Mouse (Mus musculus): Measurements from ENCODE around the gene Cmtm5. TPM values are rescaled to one million over a fixed set of nuclear protein-coding genes. Genes with fewer than 3 reads are reported as not detected.

Cmtm5 gene
- total and polyA plus RNA-seq, 3 experiments: not detected

DNA sequence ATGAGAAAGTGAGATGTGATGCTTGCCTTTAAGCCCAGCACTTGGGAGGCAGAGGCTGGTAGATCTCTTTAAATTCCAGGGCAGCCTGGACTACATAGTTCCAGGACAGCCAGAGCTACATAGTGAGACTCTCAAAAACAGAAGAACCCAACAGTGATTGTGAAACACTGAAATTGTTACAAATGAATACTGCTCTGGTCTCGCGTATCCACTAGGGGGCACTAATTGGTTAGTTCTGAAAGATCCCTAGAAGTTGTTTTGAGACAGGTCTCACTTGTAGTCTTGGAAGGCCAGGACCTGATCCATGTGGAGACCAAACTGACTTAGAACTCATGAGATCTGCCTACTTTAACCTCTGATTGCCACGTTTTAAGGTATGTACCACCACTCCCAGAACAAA lies 35.7 kb upstream of the Cmtm5 start:
- ATAC-seq (ENCODE audit: extremely low read depth, insufficient number of reproducible peaks, low FRiP score, poor library complexity, severe bottlenecking) (no peak), DNase-seq (ENCODE audit: low spot score) (peak; percentile 52)
- peaks cover 27% of the 10 kb centered on the region for H3K4me1 ChIP-seq (ENCODE audit: insufficient read depth, low read depth, low read length)
- TF ChIP-seq POLR2AphosphoS5 (IDR thresholded peaks at IDR 0.05; ENCODE audit: insufficient replicate concordance, low read depth, low read length): no peak; the same call in 1 of the 2 replicates
- TF ChIP-seq CTCF (IDR thresholded peaks at IDR 0.05; ENCODE audit: low read depth, low read length): peak; percentile 57; the same call in 1 of the 2 replicates
- no peaks in the 10 kb centered on the region for H3K9me3 ChIP-seq (replicated peaks)
- peaks cover 45% of the 10 kb centered on the region for H3K36me3 ChIP-seq (replicated peaks)
- no peak overlapping the region for H3K4me3 ChIP-seq (ENCODE audit: low read depth, low read length)
- H3K27me3 ChIP-seq (ENCODE audit: insufficient read depth, low read length): peaks cover 3% of the 10 kb centered on the region; the same call in 1 of the 2 replicates

DNA sequence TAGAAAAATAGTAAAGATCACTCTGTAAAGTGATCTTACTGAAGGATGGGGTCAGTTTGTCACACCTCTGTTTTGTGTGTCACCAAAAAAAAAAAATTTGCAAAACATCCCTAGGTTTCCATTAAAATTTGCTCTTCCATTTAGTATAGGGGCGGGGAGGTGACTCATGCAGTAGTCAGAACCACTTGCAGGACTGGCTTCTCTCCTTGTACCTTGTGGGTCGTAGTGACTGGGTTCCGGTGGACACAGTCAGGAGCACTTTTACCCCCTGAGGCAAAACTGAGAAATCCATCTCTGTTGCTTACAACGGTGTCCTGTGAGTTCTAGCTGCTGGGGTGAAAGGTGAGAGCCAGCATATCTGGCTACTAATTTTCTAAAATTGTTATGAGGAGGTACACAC lies 32.4 kb upstream of the Cmtm5 start:
- Histone ChIP-seq H3K9me3 (replicated peaks) (no peaks in the 10 kb centered on the region), H3K27me3 (ENCODE audit: insufficient read depth, low read length) (peaks cover 26% of the 10 kb centered on the region), H3K36me3 (replicated peaks) (peaks cover 13% of the 10 kb centered on the region), H3K4me1 (ENCODE audit: insufficient read depth, low read depth, low read length) (peaks cover 5% of the 10 kb centered on the region), H3K4me3 (ENCODE audit: low read depth, low read length) (no peak overlapping the region)
- DNase-seq (ENCODE audit: low spot score): no peak
- ATAC-seq (ENCODE audit: extremely low read depth, insufficient number of reproducible peaks, low FRiP score, poor library complexity, severe bottlenecking): no peak
- TF ChIP-seq GATA2 (IDR thresholded peaks at IDR 0.05; ENCODE audit: borderline replicate concordance, low read depth, low read length): no peak
- no peak for TF ChIP-seq TAL1 (conservative IDR thresholded peaks at IDR 0.05; ENCODE audit: low read depth, low read length)
- TF ChIP-seq POLR2AphosphoS5 (IDR thresholded peaks at IDR 0.05; ENCODE audit: insufficient replicate concordance, low read depth, low read length): no peak
- no peak for TF ChIP-seq CTCF (IDR thresholded peaks at IDR 0.05; ENCODE audit: low read depth, low read length)
- TF ChIP-seq GATA1 (IDR thresholded peaks at IDR 0.05; ENCODE audit: borderline replicate concordance, low read length): no peak

DNA sequence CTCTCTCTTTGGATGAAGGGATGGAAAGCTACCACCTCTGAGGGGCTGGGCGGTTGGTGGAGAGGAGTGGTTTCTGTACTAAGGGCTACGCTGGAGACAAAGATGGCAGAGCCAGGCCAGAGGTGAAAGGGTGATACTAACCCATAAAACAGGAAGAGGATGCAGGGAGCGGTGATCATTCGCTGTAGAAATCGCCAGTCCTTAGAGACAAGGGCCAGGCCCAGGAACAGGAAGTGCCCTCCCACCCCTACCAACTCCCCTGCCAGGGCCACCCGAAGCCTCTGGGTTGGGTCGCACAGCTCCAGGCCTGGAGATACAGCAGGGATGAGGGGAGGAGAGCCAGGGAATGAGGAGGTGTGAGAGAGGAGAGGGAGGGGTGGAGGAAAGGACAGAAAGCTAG lies 27.4 kb upstream of the Cmtm5 start:
- peaks cover 62% of the 10 kb centered on the region for H3K27me3 ChIP-seq (ENCODE audit: insufficient read depth, low read length)
- DNase-seq (ENCODE audit: low spot score): no peak
- ATAC-seq (ENCODE audit: extremely low read depth, insufficient number of reproducible peaks, low FRiP score, poor library complexity, severe bottlenecking): no peak
- peaks cover 2% of the 10 kb centered on the region for H3K4me1 ChIP-seq (ENCODE audit: insufficient read depth, low read depth, low read length)
- H3K4me3 ChIP-seq (ENCODE audit: low read depth, low read length): no peak overlapping the region
- H3K36me3 ChIP-seq (replicated peaks): no peaks in the 10 kb centered on the region
- no peaks in the 10 kb centered on the region for H3K9me3 ChIP-seq (replicated peaks)
- no peak for TF ChIP-seq POLR2AphosphoS5 (IDR thresholded peaks at IDR 0.05; ENCODE audit: insufficient replicate concordance, low read depth, low read length)
- no peak for TF ChIP-seq CTCF (IDR thresholded peaks at IDR 0.05; ENCODE audit: low read depth, low read length)
- no peak for TF ChIP-seq TAL1 (conservative IDR thresholded peaks at IDR 0.05; ENCODE audit: low read depth, low read length)
- no peak for TF ChIP-seq GATA1 (IDR thresholded peaks at IDR 0.05; ENCODE audit: borderline replicate concordance, low read length)
- no peak for TF ChIP-seq GATA2 (IDR thresholded peaks at IDR 0.05; ENCODE audit: borderline replicate concordance, low read depth, low read length)

DNA sequence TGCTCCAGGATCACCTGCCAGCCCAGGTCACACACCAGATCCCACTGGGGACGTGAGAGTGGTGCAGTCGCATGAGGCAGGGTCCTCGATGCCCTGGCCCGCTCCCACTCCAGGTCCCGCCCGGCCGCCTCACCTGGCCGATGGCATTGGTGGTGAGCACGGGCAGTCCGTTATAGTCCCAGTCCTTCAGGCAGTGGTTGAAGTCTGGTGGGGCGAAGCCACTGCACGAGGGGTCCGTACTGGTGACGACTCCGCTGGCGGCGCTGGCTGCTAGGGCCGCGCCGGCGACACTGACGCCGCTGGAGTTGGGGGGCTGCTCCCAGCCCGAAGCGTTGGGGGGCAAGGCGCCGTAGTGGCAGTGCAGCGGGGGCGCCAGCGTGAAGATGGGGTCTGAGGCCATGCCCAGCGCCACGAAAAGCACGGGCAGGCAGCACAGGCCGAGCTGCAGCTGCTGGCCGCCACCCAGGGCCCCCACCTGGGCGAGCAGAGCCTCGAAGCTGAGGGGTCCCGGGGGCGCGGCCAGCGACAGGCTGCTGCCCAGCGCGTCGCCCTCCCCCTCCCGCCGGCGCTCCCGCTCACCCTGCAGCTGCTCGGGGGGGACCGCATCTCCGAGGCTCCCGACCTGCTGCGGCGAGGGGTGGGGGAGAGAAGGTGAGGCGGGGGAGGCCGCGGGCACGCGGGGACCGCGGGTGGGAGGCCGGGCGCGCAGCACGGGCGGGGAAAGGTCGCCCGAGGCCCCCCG lies 23.8 kb upstream of the Cmtm5 start:
- Histone ChIP-seq H3K4me1 (ENCODE audit: insufficient read depth, low read depth, low read length) (peaks cover 2% of the 10 kb centered on the region), H3K4me3 (ENCODE audit: low read depth, low read length) (no peak overlapping the region), H3K9me3 (replicated peaks) (no peaks in the 10 kb centered on the region), H3K36me3 (replicated peaks) (no peaks in the 10 kb centered on the region), H3K27me3 (ENCODE audit: insufficient read depth, low read length) (peaks cover 59% of the 10 kb centered on the region)
- no peak for ATAC-seq (ENCODE audit: extremely low read depth, insufficient number of reproducible peaks, low FRiP score, poor library complexity, severe bottlenecking)
- TF ChIP-seq POLR2AphosphoS5 (IDR thresholded peaks at IDR 0.05; ENCODE audit: insufficient replicate concordance, low read depth, low read length) (no peak), GATA2 (IDR thresholded peaks at IDR 0.05; ENCODE audit: borderline replicate concordance, low read depth, low read length) (no peak), TAL1 (conservative IDR thresholded peaks at IDR 0.05; ENCODE audit: low read depth, low read length) (no peak), CTCF (IDR thresholded peaks at IDR 0.05; ENCODE audit: low read depth, low read length) (no peak), GATA1 (IDR thresholded peaks at IDR 0.05; ENCODE audit: borderline replicate concordance, low read length) (no peak)
- no peak for DNase-seq (ENCODE audit: low spot score)

DNA sequence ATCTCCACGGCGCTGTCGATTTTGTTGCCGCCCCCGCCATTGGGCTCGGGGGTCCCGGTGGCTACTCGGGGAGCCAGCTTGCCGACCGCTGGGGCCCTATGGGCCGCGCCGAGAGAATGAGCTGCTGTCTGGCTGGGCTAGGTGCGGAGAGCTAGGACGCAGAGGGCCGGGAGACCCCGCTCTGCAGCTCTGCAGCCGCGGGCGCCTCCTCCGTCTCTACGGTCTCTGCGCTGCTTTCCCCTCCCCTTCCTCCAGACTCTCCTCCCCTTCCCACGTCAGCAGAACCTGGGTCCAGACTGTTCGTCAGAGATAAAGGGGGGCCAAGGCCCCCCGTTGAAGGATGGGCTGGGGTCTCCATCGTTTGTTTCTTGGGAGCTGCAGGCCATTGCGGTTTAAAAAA lies 23.2 kb upstream of the Cmtm5 start, which contains the start of gene Slc22a17:
Slc22a17 (minus strand) TSS at position 247 of the 400 bp plus-strand sequence.
- Histone ChIP-seq H3K36me3 (replicated peaks) (no peaks in the 10 kb centered on the region), H3K4me1 (ENCODE audit: insufficient read depth, low read depth, low read length) (peaks cover 2% of the 10 kb centered on the region; the same call in 1 of the 2 replicates), H3K4me3 (ENCODE audit: low read depth, low read length) (no peak within 1 kb of the TSS), H3K27me3 (ENCODE audit: insufficient read depth, low read length) (peaks cover 56% of the 10 kb centered on the region), H3K9me3 (replicated peaks) (no peaks in the 10 kb centered on the region)
- TF ChIP-seq CTCF (IDR thresholded peaks at IDR 0.05; ENCODE audit: low read depth, low read length) (no peak), TAL1 (conservative IDR thresholded peaks at IDR 0.05; ENCODE audit: low read depth, low read length) (no peak), POLR2AphosphoS5 (IDR thresholded peaks at IDR 0.05; ENCODE audit: insufficient replicate concordance, low read depth, low read length) (no peak), GATA1 (IDR thresholded peaks at IDR 0.05; ENCODE audit: borderline replicate concordance, low read length) (no peak), GATA2 (IDR thresholded peaks at IDR 0.05; ENCODE audit: borderline replicate concordance, low read depth, low read length) (no peak)
- DNase-seq (ENCODE audit: low spot score) (no peak), ATAC-seq (ENCODE audit: extremely low read depth, insufficient number of reproducible peaks, low FRiP score, poor library complexity, severe bottlenecking) (no peak)

DNA sequence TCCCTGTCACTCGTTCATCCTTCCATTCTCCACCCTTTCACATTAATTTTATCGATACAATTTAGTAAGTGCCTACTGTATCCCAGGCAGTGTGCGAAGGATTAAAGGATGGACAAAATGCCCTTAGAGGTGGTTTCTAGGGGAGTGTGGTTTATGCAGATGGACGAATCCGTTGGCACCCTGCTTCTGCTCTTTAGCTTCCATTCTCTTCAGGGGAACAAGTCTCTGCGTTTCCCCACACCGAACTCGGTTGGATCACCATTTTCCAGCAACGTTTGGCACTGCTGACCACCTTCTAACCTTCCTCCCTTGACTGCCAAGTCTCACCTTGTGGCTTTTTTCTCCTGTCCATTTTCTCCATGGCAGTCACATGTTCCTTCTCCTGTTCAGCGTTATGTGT lies 22.7 kb upstream of the Cmtm5 start:
- DNase-seq (ENCODE audit: low spot score) (no peak), ATAC-seq (ENCODE audit: extremely low read depth, insufficient number of reproducible peaks, low FRiP score, poor library complexity, severe bottlenecking) (no peak)
- H3K9me3 ChIP-seq (replicated peaks): no peaks in the 10 kb centered on the region
- peaks cover 2% of the 10 kb centered on the region; the same call in 1 of the 2 replicates for H3K4me1 ChIP-seq (ENCODE audit: insufficient read depth, low read depth, low read length)
- TF ChIP-seq GATA1 (IDR thresholded peaks at IDR 0.05; ENCODE audit: borderline replicate concordance, low read length) (no peak), POLR2AphosphoS5 (IDR thresholded peaks at IDR 0.05; ENCODE audit: insufficient replicate concordance, low read depth, low read length) (no peak)
- H3K4me3 ChIP-seq (ENCODE audit: low read depth, low read length): no peak overlapping the region
- no peaks in the 10 kb centered on the region for H3K36me3 ChIP-seq (replicated peaks)
- H3K27me3 ChIP-seq (ENCODE audit: insufficient read depth, low read length): peaks cover 51% of the 10 kb centered on the region
